Mouse (Mus musculus) limb, embryonic 10.5 days (tissue): ENCODE measurements at regions not wholly inside any gene's neighbourhood (a gene's known extent, or its start where the extent isn't known, plus 50 kb on each side); places are given as distances from the start of the nearest gene placed in this dataset.

Experiments
- DNase-seq: peaks from one replicate; pipeline ENCODE4 v3.0.0-alpha.2; 2017; ENCODE audit warnings: low spot score
- H3K27ac ChIP-seq: fragments of 300-500 bp; sonication (generic); 2 replicates; pipeline ENCODE4 v1.5.1; 2016; ENCODE audit warnings: mild to moderate bottlenecking
- H3K27me3 ChIP-seq: fragments of 300-500 bp; sonication (generic); 2 replicates; pipeline ENCODE4 v1.6.1; 2016; ENCODE audit warnings: low read depth, mild to moderate bottlenecking; ENCODE audit not compliant: poor library complexity, severe bottlenecking
- H3K36me3 ChIP-seq: fragments of 300-500 bp; sonication (generic); 2 replicates; pipeline ENCODE4 v1.6.1; 2016; ENCODE audit warnings: mild to moderate bottlenecking, moderate library complexity
- H3K4me1 ChIP-seq: fragments of 300-500 bp; sonication (generic); 2 replicates; pipeline ENCODE4 v1.6.1; 2016
- H3K4me3 ChIP-seq: fragments of 300-500 bp; sonication (generic); 2 replicates; pipeline ENCODE4 v1.5.1; 2016; ENCODE audit warnings: mild to moderate bottlenecking, moderate library complexity
- H3K9me3 ChIP-seq: fragments of 300-500 bp; sonication (generic); replicated peaks from 2 replicates; pipeline ENCODE4 v1.6.1; 2016; ENCODE audit warnings: mild to moderate bottlenecking
- WGBS: fragments of 180-500 bp; shearing (Covaris S2); methylation state at CpG from one replicate; pipeline ENCODE4 v1.1.7; 2016; 5-methylcytosine and 5-hydroxymethylcytosine counted together

- Histone ChIP-seq H3K36me3 (no peaks in the 10 kb centered on the region), H3K27ac (no peak overlapping the region), H3K27me3 (no peaks in the 10 kb centered on the region), H3K4me1 (no peaks in the 10 kb centered on the region), H3K4me3 (no peak overlapping the region), H3K9me3 (no peaks in the 10 kb centered on the region)
- DNase-seq = no peak
- WGBS = 89% methylated on average over 21 of the region's 21 CpGs
Observed at GRCm38 (mm10) chr2:50757837-50758541, 390.9 kb downstream of the Rnd3 start.

DNA sequence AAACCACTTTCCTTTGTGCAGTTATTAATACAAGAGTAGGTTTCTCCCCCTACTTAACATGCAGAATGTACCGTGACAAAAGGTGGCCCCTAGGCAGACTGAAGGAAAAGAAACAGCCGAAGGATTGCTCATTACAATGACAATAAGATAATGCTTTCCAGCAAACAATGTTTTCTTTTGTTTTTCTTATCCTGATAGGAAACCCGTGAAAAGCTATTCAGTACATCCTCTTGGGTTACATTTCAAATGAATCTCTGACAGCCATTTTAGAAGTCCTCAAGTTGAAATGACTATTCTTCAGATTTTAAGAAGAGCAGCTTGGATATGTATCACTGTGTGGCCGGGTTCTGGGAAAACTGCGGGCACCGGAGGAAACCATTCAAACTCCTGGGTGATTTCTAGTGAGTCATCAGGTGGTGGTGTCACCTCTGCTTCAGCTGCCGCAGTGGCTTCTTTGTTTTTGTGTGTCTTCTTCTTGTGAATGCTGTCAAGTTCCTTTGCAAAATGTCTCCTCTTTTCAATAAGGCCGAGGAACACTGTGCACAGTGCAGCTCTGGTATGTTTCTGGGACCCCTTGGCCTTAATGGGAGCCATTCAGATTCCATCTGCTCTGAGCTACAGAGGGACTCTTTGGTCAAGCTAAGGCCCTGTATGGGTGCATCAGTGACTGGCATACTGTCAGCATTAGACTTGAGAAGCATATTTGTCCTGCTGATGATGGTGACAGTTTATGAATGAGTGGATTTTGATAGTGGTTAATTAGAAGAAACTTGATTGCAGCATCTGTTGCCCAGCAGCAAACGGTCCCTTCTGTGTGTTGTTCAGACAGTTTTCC, 393.1 kb downstream of the Rnd3 start:
- H3K36me3 ChIP-seq = no peaks in the 10 kb centered on the region
- WGBS = 80% methylated on average over 9 of the region's 9 CpGs
- H3K4me1 ChIP-seq = peaks cover 4% of the 10 kb centered on the region; the same call in 1 of the 2 replicates
- H3K27ac ChIP-seq = no peak overlapping the region
- no peak overlapping the region for H3K4me3 ChIP-seq
- no peaks in the 10 kb centered on the region for H3K9me3 ChIP-seq
- no peak for DNase-seq
- no peaks in the 10 kb centered on the region for H3K27me3 ChIP-seq

DNA sequence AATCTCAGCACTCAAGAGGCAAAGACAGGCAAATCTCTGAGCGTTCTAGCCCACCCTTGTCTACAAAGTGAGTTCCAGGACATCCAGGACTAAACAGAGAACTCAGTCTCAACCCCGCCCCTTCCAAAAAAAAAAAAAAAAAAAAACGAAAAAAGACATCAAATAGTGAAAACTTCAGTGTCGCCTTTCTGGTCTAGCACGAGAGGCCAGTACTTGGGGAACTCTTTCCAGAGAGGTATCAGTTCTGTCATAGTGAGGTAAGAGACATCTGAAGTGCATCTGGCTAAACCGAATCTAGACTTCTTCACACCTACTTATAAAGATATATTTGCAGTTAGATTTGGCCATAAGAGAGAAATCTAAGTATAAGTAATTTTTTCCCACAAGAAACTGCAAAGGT, 393.8 kb downstream of the Rnd3 start:
- H3K4me3 ChIP-seq = no peak overlapping the region
- no peaks in the 10 kb centered on the region for H3K27me3 ChIP-seq
- DNase-seq = no peak
- no peaks in the 10 kb centered on the region for H3K9me3 ChIP-seq
- H3K27ac ChIP-seq = no peak overlapping the region
- no peaks in the 10 kb centered on the region for H3K36me3 ChIP-seq
- H3K4me1 ChIP-seq = peaks cover 4% of the 10 kb centered on the region; the same call in 1 of the 2 replicates
- 75% methylated on average over 6 of the region's 6 CpGs for WGBS

DNA sequence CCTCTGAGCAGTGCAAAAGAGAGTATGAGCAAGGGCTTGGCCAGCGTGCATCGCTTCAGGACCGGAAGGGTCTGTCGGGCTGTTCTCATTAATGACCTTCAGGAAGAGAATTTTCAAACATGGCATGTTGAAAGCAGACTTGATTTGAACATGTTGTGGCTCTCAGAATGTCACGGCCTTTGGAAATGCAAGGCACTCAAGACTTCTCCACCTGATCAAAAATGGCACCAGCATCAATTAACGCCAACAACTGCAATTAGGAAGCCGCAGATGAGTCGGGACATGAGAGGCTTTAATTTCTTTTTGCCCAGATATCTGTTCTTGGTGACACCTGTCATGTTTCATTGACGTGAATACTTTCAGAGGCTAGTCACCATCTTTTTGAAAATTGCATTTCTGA, 396.5 kb downstream of the Rnd3 start:
- Histone ChIP-seq H3K36me3 (no peaks in the 10 kb centered on the region), H3K9me3 (no peaks in the 10 kb centered on the region), H3K4me1 (peaks cover 4% of the 10 kb centered on the region; the same call in 1 of the 2 replicates), H3K27me3 (no peaks in the 10 kb centered on the region), H3K27ac (no peak overlapping the region), H3K4me3 (no peak overlapping the region)
- WGBS = 80% methylated on average over 9 of the region's 9 CpGs
- DNase-seq = no peak

GRCm38 (mm10) chr2:50750799-50751198, 398.1 kb downstream of the Rnd3 start:
- Histone ChIP-seq H3K4me3 (no peak overlapping the region), H3K36me3 (no peaks in the 10 kb centered on the region), H3K9me3 (no peaks in the 10 kb centered on the region), H3K27me3 (no peaks in the 10 kb centered on the region), H3K4me1 (peaks cover 4% of the 10 kb centered on the region; the same call in 1 of the 2 replicates), H3K27ac (no peak overlapping the region)
- WGBS = 85% methylated on average over 5 of the region's 5 CpGs
- no peak for DNase-seq

DNA sequence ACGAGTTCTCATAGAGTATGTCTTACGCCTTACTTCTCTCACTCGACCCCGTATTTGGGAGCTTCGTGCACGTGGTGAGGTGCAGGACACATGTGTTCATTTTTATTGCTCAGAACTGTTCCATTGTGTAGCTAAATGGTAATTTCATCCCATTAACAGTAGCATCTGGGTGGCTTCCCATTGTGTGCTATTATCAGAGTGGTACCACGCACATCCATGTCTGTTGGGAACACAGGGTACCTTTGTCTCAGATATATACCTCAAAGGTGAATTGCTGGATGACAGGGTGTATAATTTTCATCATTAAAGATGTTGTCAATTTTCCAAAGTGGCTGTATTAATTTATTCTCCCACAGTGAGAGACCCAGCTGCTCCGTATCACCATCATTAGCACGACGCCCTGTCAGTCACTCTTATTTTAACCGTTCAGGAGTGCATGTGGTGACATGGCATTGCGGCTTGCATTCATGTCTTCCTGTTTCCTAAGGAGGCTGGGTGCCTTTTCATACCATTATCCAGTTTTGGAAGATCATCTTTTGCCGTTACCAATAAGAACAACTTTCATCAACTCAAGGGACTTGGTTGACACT, 404.2 kb downstream of the Rnd3 start:
- no peak overlapping the region for H3K4me3 ChIP-seq
- H3K4me1 ChIP-seq = peaks cover 4% of the 10 kb centered on the region
- 86% methylated on average over 13 of the region's 13 CpGs for WGBS
- DNase-seq = no peak
- H3K36me3 ChIP-seq = no peaks in the 10 kb centered on the region
- no peak overlapping the region for H3K27ac ChIP-seq
- no peaks in the 10 kb centered on the region for H3K27me3 ChIP-seq
- no peaks in the 10 kb centered on the region for H3K9me3 ChIP-seq

DNA sequence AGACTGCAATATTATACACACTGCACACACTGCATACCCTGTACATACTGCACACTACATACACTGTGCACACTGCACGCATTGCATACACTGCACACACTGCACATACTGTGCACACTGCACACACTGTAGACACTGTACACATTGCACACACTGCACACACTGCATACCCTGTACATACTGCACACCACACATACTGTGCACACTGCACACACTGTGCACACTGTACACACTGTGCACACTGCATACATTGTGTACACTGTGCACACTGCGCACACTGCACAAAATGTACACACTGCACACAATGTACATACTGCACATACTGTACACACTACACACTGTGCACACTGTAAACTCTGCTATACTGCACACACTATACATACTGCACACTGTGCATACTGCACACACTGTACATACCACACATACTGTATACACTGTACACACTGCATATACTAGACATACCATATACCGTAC, 405.1 kb downstream of the Rnd3 start:
- Histone ChIP-seq H3K27ac (no peak overlapping the region), H3K4me3 (no peak overlapping the region), H3K36me3 (no peaks in the 10 kb centered on the region), H3K27me3 (no peaks in the 10 kb centered on the region), H3K9me3 (no peaks in the 10 kb centered on the region), H3K4me1 (peaks cover 13% of the 10 kb centered on the region)
- 96% methylated on average over 3 of the region's 3 CpGs for WGBS
- DNase-seq = no peak

- Histone ChIP-seq H3K36me3 (no peaks in the 10 kb centered on the region), H3K27me3 (no peaks in the 10 kb centered on the region), H3K27ac (no peak overlapping the region), H3K4me1 (peaks cover 23% of the 10 kb centered on the region), H3K4me3 (no peak overlapping the region), H3K9me3 (no peaks in the 10 kb centered on the region)
- DNase-seq = no peak
- 66% methylated on average over 2 of the region's 2 CpGs for WGBS
Observed at GRCm38 (mm10) chr2:50742421-50742820, 406.5 kb downstream of the Rnd3 start.

GRCm38 (mm10) chr2:50741337-50741736, 407.6 kb downstream of the Rnd3 start:
- WGBS = 72% methylated on average over 2 of the region's 2 CpGs
- no peak for DNase-seq
- Histone ChIP-seq H3K27ac (no peak overlapping the region), H3K4me1 (peaks cover 25% of the 10 kb centered on the region), H3K4me3 (no peak overlapping the region), H3K27me3 (no peaks in the 10 kb centered on the region), H3K36me3 (no peaks in the 10 kb centered on the region), H3K9me3 (no peaks in the 10 kb centered on the region)

DNA sequence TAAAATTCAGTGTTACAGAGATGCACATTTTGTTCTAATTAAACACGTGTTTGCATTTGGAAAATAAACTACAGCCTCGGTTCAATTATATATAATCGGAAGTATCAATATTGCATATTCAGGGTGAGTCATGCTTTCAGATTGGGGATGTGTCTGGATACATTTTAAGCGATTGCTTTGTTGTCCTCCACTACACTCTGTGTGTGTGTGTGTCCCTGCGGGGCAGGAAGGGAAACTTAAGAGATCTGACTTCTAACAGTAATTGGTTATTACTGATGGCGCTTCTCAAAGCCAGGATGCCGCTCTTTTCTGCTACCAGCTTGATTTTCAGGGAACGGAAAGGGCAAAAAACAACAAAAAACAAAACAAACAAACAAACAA, 409.3 kb downstream of the Rnd3 start:
- Histone ChIP-seq H3K27ac (no peak overlapping the region), H3K4me3 (no peak overlapping the region), H3K4me1 (peaks cover 25% of the 10 kb centered on the region), H3K9me3 (no peaks in the 10 kb centered on the region), H3K27me3 (no peaks in the 10 kb centered on the region), H3K36me3 (no peaks in the 10 kb centered on the region)
- DNase-seq = no peak
- 79% methylated on average over 8 of the region's 8 CpGs for WGBS

GRCm38 (mm10) chr2:50738936-50739598, 409.8 kb downstream of the Rnd3 start:
- H3K36me3 ChIP-seq = no peaks in the 10 kb centered on the region
- H3K27ac ChIP-seq = no peak overlapping the region
- DNase-seq = no peak
- peaks cover 25% of the 10 kb centered on the region for H3K4me1 ChIP-seq
- H3K27me3 ChIP-seq = no peaks in the 10 kb centered on the region
- 59% methylated on average over 8 of the region's 8 CpGs for WGBS
- no peak overlapping the region for H3K4me3 ChIP-seq
- no peaks in the 10 kb centered on the region for H3K9me3 ChIP-seq

DNA sequence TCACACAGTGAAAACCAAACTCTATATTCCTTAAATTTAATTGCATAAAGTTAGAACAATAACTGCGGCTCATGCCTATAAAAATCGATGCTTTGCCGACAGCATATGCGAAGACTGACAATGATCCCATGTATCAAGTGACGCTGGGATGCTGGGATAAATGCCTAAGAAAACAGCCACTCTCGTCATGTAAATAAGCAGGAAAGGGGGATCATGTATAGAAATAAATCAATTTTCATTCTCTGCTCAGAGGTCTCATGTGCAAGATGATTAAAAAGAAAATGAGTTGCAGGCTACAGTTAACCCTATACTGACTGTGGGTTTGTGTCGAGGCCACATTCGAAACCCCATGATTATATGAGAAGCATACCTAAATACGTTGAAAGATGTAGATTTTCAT, 411.2 kb downstream of the Rnd3 start:
- Histone ChIP-seq H3K9me3 (no peaks in the 10 kb centered on the region), H3K27me3 (no peaks in the 10 kb centered on the region), H3K4me1 (peaks cover 25% of the 10 kb centered on the region), H3K27ac (no peak overlapping the region), H3K4me3 (no peak overlapping the region), H3K36me3 (no peaks in the 10 kb centered on the region)
- 84% methylated on average over 9 of the region's 9 CpGs for whole genome bisulfite sequencing
- DNase-seq = no peak

- DNase-seq = no peak
- 87% methylated on average over 11 of the region's 11 CpGs for WGBS
Observed at GRCm38 (mm10) chr2:50735029-50735428, 413.9 kb downstream of the Rnd3 start.

More at GRCm38 (mm10) chr2:50735029-50735428, 413.9 kb downstream of the Rnd3 start:
- H3K4me1 ChIP-seq = peaks cover 23% of the 10 kb centered on the region
- no peak overlapping the region for H3K27ac ChIP-seq
- H3K27me3 ChIP-seq = no peaks in the 10 kb centered on the region
- H3K36me3 ChIP-seq = no peaks in the 10 kb centered on the region
- no peak overlapping the region for H3K4me3 ChIP-seq
- no peaks in the 10 kb centered on the region for H3K9me3 ChIP-seq
